Mouse (Mus musculus): ENCODE data around the gene Dennd4a. TPM values are rescaled to one million over a fixed set of nuclear protein-coding genes. Genes with fewer than 3 reads are reported as not detected.

Gene Dennd4a
- polyA plus RNA-seq, 1 experiment, result 2.2 TPM

DNA sequence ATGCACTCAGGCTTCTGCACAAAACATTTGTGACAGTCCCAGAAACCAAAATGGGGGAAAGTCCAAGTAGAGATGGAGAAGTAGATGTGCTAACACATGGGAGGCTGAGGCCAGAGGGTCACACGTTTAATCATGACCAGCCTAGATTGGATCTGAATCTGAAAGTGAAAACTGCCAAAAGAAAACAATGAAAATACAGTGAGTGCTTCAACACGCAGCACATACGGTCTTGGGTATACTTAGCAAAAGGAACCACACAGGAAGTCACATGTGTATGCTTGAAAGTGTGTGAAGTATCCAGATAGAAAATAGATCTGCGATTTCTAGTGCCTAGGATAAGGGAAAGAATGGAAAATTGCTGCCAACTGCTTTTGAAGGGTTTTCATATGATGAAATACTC is 103.5 kb downstream of the Dennd4a start:
- Histone ChIP-seq H3K4me1 (ENCODE audit: control insufficient read depth, insufficient read depth, insufficient read length, low read length) (peaks cover 13% of the 10 kb centered on the region; the same call in 1 of the 2 replicates), H3K36me3 (ENCODE audit: control insufficient read depth, insufficient read depth, low read length) (peaks cover 3% of the 10 kb centered on the region), H3K4me3 (ENCODE audit: low read depth, low read length) (no peak overlapping the region), H3K27ac (ENCODE audit: insufficient read depth, low read depth, low read length) (no peak overlapping the region), H3K27me3 (ENCODE audit: control insufficient read depth, insufficient read depth, low read length) (no peaks in the 10 kb centered on the region)
- 24% methylated on average over 4 of the region's 4 CpGs for WGBS
- TF ChIP-seq CTCF (IDR thresholded peaks at IDR 0.05; ENCODE audit: extremely low read depth, insufficient read length, insufficient replicate concordance, low read depth, low read length), result no peak
- no peak for TF ChIP-seq POLR2A (IDR thresholded peaks at IDR 0.05; ENCODE audit: low read depth, low read length)

- H3K27me3 ChIP-seq (ENCODE audit: control insufficient read depth, insufficient read depth, low read length), result no peaks in the 10 kb centered on the region
- 54% methylated on average over 16 of the region's 16 CpGs for WGBS
- peak overlapping the region; percentile 61 for H3K4me3 ChIP-seq (ENCODE audit: low read depth, low read length)
- TF ChIP-seq POLR2A (IDR thresholded peaks at IDR 0.05; ENCODE audit: low read depth, low read length) (no peak), CTCF (IDR thresholded peaks at IDR 0.05; ENCODE audit: extremely low read depth, insufficient read length, insufficient replicate concordance, low read depth, low read length) (no peak)
- H3K4me1 ChIP-seq (ENCODE audit: control insufficient read depth, insufficient read depth, insufficient read length, low read length), result peaks cover 10% of the 10 kb centered on the region; the same call in 1 of the 2 replicates
- 0 out of 2 replicates have a peak, but pooled peaks cover 1% of the 10 kb centered on the region for H3K36me3 ChIP-seq (ENCODE audit: control insufficient read depth, insufficient read depth, low read length)
- no peak overlapping the region for H3K27ac ChIP-seq (ENCODE audit: insufficient read depth, low read depth, low read length)
Observed at GRCm38 (mm10) chr9:64918560-64918959, 107.4 kb downstream of the Dennd4a start.

DNA sequence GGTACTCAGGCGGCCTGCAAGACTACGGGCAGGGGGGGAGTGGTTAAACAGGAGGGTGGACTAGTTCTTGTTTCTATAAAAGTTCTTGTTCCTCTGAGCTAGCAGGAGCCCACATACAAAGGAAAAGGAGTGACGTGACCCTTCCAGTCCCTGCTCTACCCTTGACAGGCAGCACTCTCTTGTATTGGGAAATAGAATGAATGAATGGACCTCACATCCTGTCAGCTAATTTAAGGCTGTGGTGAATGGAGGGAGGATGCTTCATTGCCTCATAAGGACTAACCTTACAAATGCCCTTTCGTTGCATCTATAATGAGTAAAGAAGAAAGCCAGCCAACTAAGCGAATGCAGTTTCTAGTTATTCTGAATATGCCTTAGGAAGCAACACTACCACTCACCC is 114.6 kb downstream of the Dennd4a start:
- TF ChIP-seq POLR2A (IDR thresholded peaks at IDR 0.05; ENCODE audit: low read depth, low read length) (no peak), CTCF (IDR thresholded peaks at IDR 0.05; ENCODE audit: extremely low read depth, insufficient read length, insufficient replicate concordance, low read depth, low read length) (no peak)
- H3K27ac ChIP-seq (ENCODE audit: insufficient read depth, low read depth, low read length), result no peak overlapping the region
- 78% methylated on average over 5 of the region's 5 CpGs for WGBS
- H3K4me1 ChIP-seq (ENCODE audit: control insufficient read depth, insufficient read depth, insufficient read length, low read length), result no peaks in the 10 kb centered on the region
- no peaks in the 10 kb centered on the region for H3K36me3 ChIP-seq (ENCODE audit: control insufficient read depth, insufficient read depth, low read length)
- H3K4me3 ChIP-seq (ENCODE audit: low read depth, low read length), result no peak overlapping the region
- H3K27me3 ChIP-seq (ENCODE audit: control insufficient read depth, insufficient read depth, low read length), result no peaks in the 10 kb centered on the region

- Histone ChIP-seq H3K4me3 (ENCODE audit: low read depth, low read length) (no peak overlapping the region), H3K27ac (ENCODE audit: insufficient read depth, low read depth, low read length) (no peak overlapping the region), H3K36me3 (ENCODE audit: control insufficient read depth, insufficient read depth, low read length) (no peaks in the 10 kb centered on the region), H3K27me3 (ENCODE audit: control insufficient read depth, insufficient read depth, low read length) (no peaks in the 10 kb centered on the region), H3K4me1 (ENCODE audit: control insufficient read depth, insufficient read depth, insufficient read length, low read length) (no peaks in the 10 kb centered on the region)
- TF ChIP-seq CTCF (IDR thresholded peaks at IDR 0.05; ENCODE audit: extremely low read depth, insufficient read length, insufficient replicate concordance, low read depth, low read length), result no peak
- TF ChIP-seq POLR2A (IDR thresholded peaks at IDR 0.05; ENCODE audit: low read depth, low read length), result no peak
- WGBS, result 44% methylated on average over 8 of the region's 8 CpGs
Observed at GRCm38 (mm10) chr9:64926201-64926991, 115.3 kb downstream of the Dennd4a start.

GRCm38 (mm10) chr9:64930256-64930655 is 119.1 kb downstream of the Dennd4a start:
- H3K27me3 ChIP-seq (ENCODE audit: control insufficient read depth, insufficient read depth, low read length), result no peaks in the 10 kb centered on the region
- TF ChIP-seq POLR2A (IDR thresholded peaks at IDR 0.05; ENCODE audit: low read depth, low read length) (no peak), CTCF (IDR thresholded peaks at IDR 0.05; ENCODE audit: extremely low read depth, insufficient read length, insufficient replicate concordance, low read depth, low read length) (no peak)
- whole genome bisulfite sequencing, result 57% methylated on average over 4 of the region's 4 CpGs
- H3K4me1 ChIP-seq (ENCODE audit: control insufficient read depth, insufficient read depth, insufficient read length, low read length), result peaks cover 9% of the 10 kb centered on the region; the same call in 1 of the 2 replicates
- H3K4me3 ChIP-seq (ENCODE audit: low read depth, low read length), result no peak overlapping the region
- no peak overlapping the region for H3K27ac ChIP-seq (ENCODE audit: insufficient read depth, low read depth, low read length)
- H3K36me3 ChIP-seq (ENCODE audit: control insufficient read depth, insufficient read depth, low read length), result no peaks in the 10 kb centered on the region

DNA sequence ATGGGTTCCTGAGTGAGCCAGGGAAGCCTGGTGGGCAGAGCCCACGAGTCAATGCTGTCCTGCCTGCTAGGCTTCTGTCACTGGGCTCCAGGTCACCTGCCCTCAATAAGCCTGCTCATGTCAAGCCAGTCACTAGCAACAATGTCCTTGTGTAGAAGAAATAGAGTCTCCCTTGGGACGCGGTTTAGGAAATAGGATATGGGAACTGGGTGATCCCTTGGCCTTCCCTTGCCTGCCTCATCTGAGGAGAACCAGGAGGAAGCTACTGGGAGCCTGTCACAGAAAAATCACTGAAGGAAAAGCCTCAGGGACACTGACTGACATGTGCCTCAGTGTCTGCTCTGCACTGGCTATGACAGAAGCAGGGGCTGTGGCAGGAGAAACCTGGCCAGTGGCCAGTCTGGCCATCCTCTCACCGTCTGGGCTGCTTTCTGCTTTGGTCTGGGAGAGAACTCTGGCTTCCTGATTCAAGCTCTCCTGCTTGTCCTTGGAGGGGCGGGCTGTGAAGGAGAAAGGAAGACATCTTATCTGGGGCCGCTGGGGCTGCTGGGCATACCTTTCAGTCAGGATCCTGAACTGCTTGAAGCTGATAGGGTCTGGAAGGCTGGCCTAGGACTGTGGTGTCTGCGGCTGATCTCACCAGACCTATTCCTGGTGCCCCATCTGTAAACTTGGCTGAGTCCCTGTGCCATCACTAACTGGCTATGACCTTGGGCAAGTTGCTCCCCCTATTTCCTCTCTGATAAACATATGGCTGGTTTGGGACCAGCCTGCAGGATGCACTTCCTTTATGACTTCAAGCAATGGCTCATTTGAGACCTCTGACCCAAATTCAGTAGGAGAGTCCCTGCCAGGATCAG is 120.8 kb downstream of the Dennd4a start:
- TF ChIP-seq CTCF (IDR thresholded peaks at IDR 0.05; ENCODE audit: extremely low read depth, insufficient read length, insufficient replicate concordance, low read depth, low read length) (no peak), POLR2A (IDR thresholded peaks at IDR 0.05; ENCODE audit: low read depth, low read length) (no peak)
- H3K27ac ChIP-seq (ENCODE audit: insufficient read depth, low read depth, low read length), result no peak overlapping the region
- no peaks in the 10 kb centered on the region for H3K27me3 ChIP-seq (ENCODE audit: control insufficient read depth, insufficient read depth, low read length)
- no peaks in the 10 kb centered on the region for H3K36me3 ChIP-seq (ENCODE audit: control insufficient read depth, insufficient read depth, low read length)
- 77% methylated on average over 7 of the region's 7 CpGs for WGBS
- peaks cover 9% of the 10 kb centered on the region; the same call in 1 of the 2 replicates for H3K4me1 ChIP-seq (ENCODE audit: control insufficient read depth, insufficient read depth, insufficient read length, low read length)
- no peak overlapping the region for H3K4me3 ChIP-seq (ENCODE audit: low read depth, low read length)
